ENCODE assay signal across 19 mouse cellular contexts in the genomic region with DNA sequence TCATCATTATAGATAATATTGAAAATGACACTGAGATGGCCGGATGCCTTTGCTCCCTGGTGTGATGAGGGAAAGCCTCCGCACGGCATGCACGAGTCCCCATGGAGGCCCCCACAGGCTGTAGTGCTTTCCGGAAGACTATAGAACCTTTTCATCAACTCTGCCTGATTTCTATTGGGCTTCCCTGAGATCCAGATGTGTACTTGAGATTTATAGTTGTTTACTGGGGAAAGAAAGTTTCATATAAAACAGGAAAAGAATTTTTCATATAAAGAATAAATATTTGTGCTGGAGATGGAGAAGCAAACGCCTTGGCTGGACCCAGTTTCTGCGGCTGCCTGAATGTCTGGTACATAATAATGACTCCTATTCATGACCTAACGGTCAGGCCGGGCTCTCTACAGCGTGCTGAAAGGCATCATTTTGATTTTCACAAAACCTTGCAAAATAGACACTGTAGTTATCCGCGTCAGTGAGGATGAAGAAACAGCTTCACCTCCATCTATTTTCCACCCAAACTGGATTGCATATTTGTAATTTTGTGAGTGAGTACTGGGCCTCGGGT.
A peak's percentile ranks its signal among the peaks of the same experiment; 100 is the strongest.
DNase-seq lines count a peak whose midpoint lies in the region; ATAC-seq and TF ChIP-seq lines count a peak whose summit lies in the region.
"Had no signal": no experiment of that assay in that cellular context is flagged by ENCODE, and none has a peak within 500 bp of the region (broad histone marks: within the 10 kb centered on the region; RNA-seq: fewer than 3 reads in every experiment).

No protein-coding gene starts in this region.

- intact Hi-C loops in left cerebral cortex, postnatal 4 days (cut with DNase I) = loop anchor here (10.0 kb wide), 2 partner anchors 658 to 788 kb away; a partner anchor contains a TSS
- intact Hi-C loops in left cerebral cortex, postnatal 10 days (cut with DNase I) = no loop called here

- H3K4me3 ChIP-seq in forebrain, embryonic 14.5 days (ENCODE audit: low read depth, low read length) = no peak overlapping the region
- H3K4me3 ChIP-seq in hindbrain, embryonic 16.5 days (ENCODE audit: low read length) = no peak overlapping the region
- no peak overlapping the region for H3K4me3 ChIP-seq in layer of hippocampus, adult 2 months
- H3K4me3 ChIP-seq: erythroblast, embryonic 14.5 days; heart, embryonic 13.5 days; kidney, embryonic 15.5 days; neural tube, embryonic 12.5 days had no signal

- no peak overlapping the region for H3K4me2 ChIP-seq in forebrain, embryonic 14.5 days (ENCODE audit: low read length)
- H3K4me2 ChIP-seq in hindbrain, embryonic 16.5 days (ENCODE audit: low read length) = no peak overlapping the region
- H3K4me2 ChIP-seq: heart, embryonic 13.5 days; kidney, embryonic 15.5 days; neural tube, embryonic 12.5 days had no signal

- H3K36me3 ChIP-seq in forebrain, embryonic 14.5 days (ENCODE audit: control insufficient read depth, insufficient read depth, low read length) = no peaks in the 10 kb centered on the region
- H3K36me3 ChIP-seq in hindbrain, embryonic 16.5 days (ENCODE audit: control insufficient read depth, insufficient read depth, low read length) = no peaks in the 10 kb centered on the region
- H3K36me3 ChIP-seq: heart, embryonic 13.5 days; kidney, embryonic 15.5 days; neural tube, embryonic 12.5 days had no signal

- no peaks in the 10 kb centered on the region for H3K27me3 ChIP-seq in forebrain, embryonic 14.5 days (replicated peaks; ENCODE audit: control insufficient read depth, insufficient read depth, low read length)
- no peaks in the 10 kb centered on the region for H3K27me3 ChIP-seq in hindbrain, embryonic 16.5 days (replicated peaks; ENCODE audit: control insufficient read depth, insufficient read depth, low read length)
- H3K27me3 ChIP-seq: heart, embryonic 13.5 days; kidney, embryonic 15.5 days; neural tube, embryonic 12.5 days had no signal

- no peak for TF ChIP-seq CTCF in layer of hippocampus, adult 2 months (conservative IDR thresholded peaks at IDR 0.05)

- WGBS in forebrain, embryonic 14.5 days = 67% methylated on average over 13 of the region's 13 CpGs
- 66% methylated on average over 13 of the region's 13 CpGs for WGBS in hindbrain, embryonic 16.5 days

- no peak overlapping the region for H3K9ac ChIP-seq in forebrain, embryonic 14.5 days (ENCODE audit: low read length)
- no peak overlapping the region for H3K9ac ChIP-seq in hindbrain, embryonic 16.5 days (ENCODE audit: low read depth, low read length)
- H3K9ac ChIP-seq: heart, embryonic 13.5 days; kidney, embryonic 15.5 days; liver, embryonic 14.5 days; neural tube, embryonic 12.5 days had no signal

- peaks cover 5% of the 10 kb centered on the region; the same call in 1 of the 2 replicates for H3K4me1 ChIP-seq in forebrain, embryonic 14.5 days (ENCODE audit: control insufficient read depth, insufficient read depth, low read length)
- H3K4me1 ChIP-seq in hindbrain, embryonic 16.5 days (ENCODE audit: control insufficient read depth, insufficient read depth, low read depth, low read length) = peaks cover 7% of the 10 kb centered on the region; the same call in 1 of the 2 replicates
- H3K4me1 ChIP-seq: kidney, embryonic 15.5 days had no signal

- H3K27ac ChIP-seq in forebrain, embryonic 14.5 days (ENCODE audit: low read depth, low read length) = no peak overlapping the region
- no peak overlapping the region for H3K27ac ChIP-seq in hindbrain, embryonic 16.5 days (ENCODE audit: low read depth, low read length)
- no peak overlapping the region for H3K27ac ChIP-seq in layer of hippocampus, adult 2 months
- H3K27ac ChIP-seq: heart, embryonic 13.5 days; kidney, embryonic 15.5 days; liver, embryonic 14.5 days; neural tube, embryonic 12.5 days had no signal

- ATAC-seq in forebrain, embryonic 14.5 days = 0 out of 2 replicates have a peak, but pooled peaks have one; percentile 5
- ATAC-seq in hindbrain, embryonic 16.5 days = peak; percentile 49; the same call in 1 of the 2 replicates

- peak; percentile 13 for DNase-seq in left cerebral cortex, postnatal 4 days
- DNase-seq in left cerebral cortex, postnatal 10 days (ENCODE audit: extremely low spot score in 1 of 2, low spot score in 2 of 2) = no peak
- no peak for DNase-seq in forebrain, embryonic 14.5 days (ENCODE audit: low spot score)
- peak; percentile 23 for DNase-seq in retina, postnatal 1 day
- no peak for DNase-seq in cerebellum, adult 11-12 months
- DNase-seq in layer of hippocampus, adult 2 months (ENCODE audit: low spot score in 2 of 2) = no peak
- DNase-seq in embryo, embryonic 9.5 days (ENCODE audit: extremely low spot score) = no peak
- DNase-seq: adrenal gland, adult 8-10 months; cerebellum, adult 2 months; layer of hippocampus, adult 9-11 months; lung, postnatal 14 days; right cerebral cortex, postnatal 4 days; thymus, postnatal 14 days had no signal

- H3K9me3 ChIP-seq in forebrain, embryonic 14.5 days (replicated peaks; ENCODE audit: control insufficient read depth, low read length) = no peaks in the 10 kb centered on the region
- H3K9me3 ChIP-seq in hindbrain, embryonic 16.5 days (ENCODE audit: control insufficient read depth, low read length) = no peaks in the 10 kb centered on the region
- H3K9me3 ChIP-seq: heart, embryonic 13.5 days; kidney, embryonic 15.5 days; neural tube, embryonic 12.5 days had no signal

Comparison
In these comparisons a context has a peak if more than half of its experiments do, and no peak if none do; other contexts are left out.
1. DNase-seq: peak in left cerebral cortex, postnatal 4 days (single experiment) and retina, postnatal 1 day (single experiment); none in left cerebral cortex, postnatal 10 days (0 of 2), forebrain, embryonic 14.5 days (single experiment), cerebellum, adult 11-12 months (single experiment), layer of hippocampus, adult 2 months (0 of 2) and embryo, embryonic 9.5 days (single experiment).